14 mouse cellular contexts compared by ENCODE assay signal in the genomic region with DNA sequence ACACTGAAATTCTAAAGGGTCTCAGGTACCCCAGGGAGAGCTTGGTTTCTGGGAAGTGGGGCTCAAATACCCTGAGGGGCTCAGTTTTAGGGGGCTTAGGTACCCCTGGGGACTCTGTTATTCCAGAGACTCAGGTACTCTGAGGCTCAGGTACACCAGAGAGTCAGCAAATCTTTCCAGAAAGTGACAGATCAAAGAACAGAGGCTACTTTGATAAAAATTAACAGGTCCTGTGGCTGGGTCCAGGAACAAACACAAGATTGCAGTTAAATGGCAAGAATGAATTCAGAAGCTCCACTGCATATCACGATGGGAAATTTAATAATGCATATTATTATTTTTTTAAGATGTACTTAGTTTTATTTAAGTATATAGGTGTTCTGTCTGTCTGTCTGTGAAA.
"Had no signal": no experiment of that assay in that cellular context is flagged by ENCODE, and none has a peak within 500 bp of the region (broad histone marks: within the 10 kb centered on the region; RNA-seq: fewer than 3 reads in every experiment).

No protein-coding gene starts in this region.

- H3K4me3 ChIP-seq: limb, embryonic 12.5 days; liver, embryonic 12.5 days; lung, embryonic 15.5 days; megakaryocyte, embryonic 14.5 days; midbrain, embryonic 15.5 days; neural tube, embryonic 13.5 days had no signal

- H3K27ac ChIP-seq: hindbrain, embryonic 14.5 days; limb, embryonic 12.5 days; liver, embryonic 12.5 days; lung, embryonic 15.5 days; macrophage; midbrain, embryonic 15.5 days; neural tube, embryonic 13.5 days had no signal

- DNase-seq: lung, postnatal 14 days; retina, postnatal 1 day; right cerebral cortex, postnatal 4 days; spleen, adult 18-20 months; thymus, adult 18-20 months; thymus, postnatal 25 days had no signal
